Mouse (Mus musculus) retina, embryonic 14.5 days (tissue): ENCODE results near the gene Mfap3l.
"Not testable (repeated sequence)": the region's sequence is repeated elsewhere in the genome, so short reads cannot be mapped to it uniquely, and the experiment has no call there.

Experiments used
- DNase-seq: peaks from one replicate; pipeline ENCODE4 v3.0.0-alpha.2; 2015; ENCODE audit warnings: low spot score

Mfap3l gene

GRCm38 (mm10) chr8:60657425-60658113 is 24.9 kb downstream of the Mfap3l start:
- DNase-seq = peak; percentile 75

GRCm38 (mm10) chr8:60658114-60658500 is 25.5 kb downstream of the Mfap3l start:
- DNase-seq = peak; percentile 36

- DNase-seq = not testable (repeated sequence)
Observed at GRCm38 (mm10) chr8:60658686-60659085, 26.1 kb downstream of the Mfap3l start.

DNA sequence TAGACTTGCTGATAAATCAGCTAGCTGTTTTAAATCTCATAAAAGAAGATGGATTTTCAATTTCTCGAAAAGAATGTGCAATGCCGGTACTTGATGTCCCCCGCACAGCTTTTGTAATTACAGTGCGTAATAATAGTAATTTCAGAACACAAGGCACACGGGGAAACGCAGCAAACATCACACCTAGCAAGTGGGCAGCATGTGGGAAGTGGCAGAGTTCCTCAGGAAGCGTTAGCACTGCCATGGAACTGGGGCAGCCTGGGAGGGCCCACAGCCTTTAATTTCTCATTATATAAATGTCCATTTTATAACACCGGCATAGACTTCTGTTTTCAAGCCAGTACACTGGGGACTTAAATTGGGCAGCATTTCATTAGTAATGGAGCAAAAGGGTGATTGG is 27.1 kb downstream of the Mfap3l start:
- DNase-seq = no peak

- DNase-seq = no peak
Observed at GRCm38 (mm10) chr8:60661191-60661590, 28.6 kb downstream of the Mfap3l start.

- no peak for DNase-seq
Observed at GRCm38 (mm10) chr8:60663552-60663951, 30.9 kb downstream of the Mfap3l start.

DNA sequence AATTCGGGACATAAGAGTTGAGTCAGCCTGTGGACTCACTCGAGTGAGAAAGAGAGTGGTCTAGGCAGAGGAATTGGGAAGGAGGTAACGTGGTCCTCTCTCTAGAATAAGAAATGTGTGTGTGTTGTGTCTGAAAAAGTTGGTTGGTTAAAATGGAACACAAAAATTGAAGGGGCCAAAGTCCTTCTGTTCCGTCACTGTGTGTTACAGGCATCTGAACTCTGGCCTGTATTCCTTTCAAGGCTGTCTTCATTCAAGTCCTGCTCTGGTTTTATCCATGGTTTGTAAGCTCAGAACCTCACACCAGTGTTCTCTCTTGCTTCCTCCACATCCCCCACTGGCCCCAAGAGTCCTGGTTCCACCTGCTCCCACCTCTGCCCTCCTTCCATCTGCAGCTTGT is 33.2 kb downstream of the Mfap3l start:
- DNase-seq = no peak

- DNase-seq = no peak
Observed at GRCm38 (mm10) chr8:60666852-60667251, 34.2 kb downstream of the Mfap3l start.

GRCm38 (mm10) chr8:60678590-60678989 is 46.0 kb downstream of the Mfap3l start:
- no peak for DNase-seq

- DNase-seq = no peak
Observed at GRCm38 (mm10) chr8:60681811-60682210, 49.2 kb downstream of the Mfap3l start.

DNA sequence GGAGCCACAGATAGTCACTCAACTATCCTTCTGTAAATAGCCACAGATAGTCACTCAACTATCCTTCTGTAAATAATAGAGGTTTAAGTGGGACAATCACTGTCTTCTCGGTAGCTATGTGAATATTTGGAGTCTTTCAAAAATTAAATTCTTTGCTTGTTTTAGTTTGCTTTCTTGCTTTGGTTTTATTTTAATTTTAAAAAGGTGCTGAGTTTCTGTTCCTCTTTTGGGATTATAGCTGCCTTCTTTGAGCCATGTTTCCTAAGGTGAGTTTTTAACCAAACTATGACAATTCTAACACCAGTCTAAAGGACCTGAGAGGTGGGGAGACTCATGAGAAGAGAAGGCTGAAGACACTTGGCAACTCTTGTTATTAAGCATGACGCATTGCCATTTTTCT is 49.7 kb downstream of the Mfap3l start:
- DNase-seq = no peak

- DNase-seq = no peak
Observed at GRCm38 (mm10) chr8:60711516-60712086, 79.0 kb downstream of the Mfap3l start.

DNA sequence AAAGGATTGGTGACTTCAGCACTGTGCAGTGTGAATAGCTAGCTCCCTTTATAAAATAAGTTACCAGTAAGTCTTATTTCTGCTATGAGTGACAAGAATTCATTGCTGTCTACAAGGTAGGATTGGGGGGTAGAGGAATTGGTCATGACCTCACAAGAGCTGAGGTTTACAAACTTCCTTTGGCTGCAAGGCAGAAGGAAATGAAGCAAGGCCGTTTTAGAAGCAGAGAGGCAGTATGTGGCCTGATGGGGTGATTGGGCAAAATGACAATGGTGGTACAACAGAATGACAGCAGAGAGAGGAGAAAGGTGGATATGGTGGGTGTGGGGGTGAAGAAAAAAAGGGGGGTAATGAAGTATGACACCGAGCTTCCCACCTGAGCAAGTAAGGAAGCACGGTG is 82.1 kb downstream of the Mfap3l start:
- no peak for DNase-seq

- DNase-seq = no peak
Observed at GRCm38 (mm10) chr8:60718692-60719091, 86.1 kb downstream of the Mfap3l start.
